Mouse (Mus musculus): ENCODE measurements around the gene Adamts9. TPM values are rescaled to one million over a fixed set of nuclear protein-coding genes. Genes with fewer than 3 reads are reported as not detected.

The Adamts9 gene
- polyA plus RNA-seq, 1 experiment = 12.4 TPM

DNA sequence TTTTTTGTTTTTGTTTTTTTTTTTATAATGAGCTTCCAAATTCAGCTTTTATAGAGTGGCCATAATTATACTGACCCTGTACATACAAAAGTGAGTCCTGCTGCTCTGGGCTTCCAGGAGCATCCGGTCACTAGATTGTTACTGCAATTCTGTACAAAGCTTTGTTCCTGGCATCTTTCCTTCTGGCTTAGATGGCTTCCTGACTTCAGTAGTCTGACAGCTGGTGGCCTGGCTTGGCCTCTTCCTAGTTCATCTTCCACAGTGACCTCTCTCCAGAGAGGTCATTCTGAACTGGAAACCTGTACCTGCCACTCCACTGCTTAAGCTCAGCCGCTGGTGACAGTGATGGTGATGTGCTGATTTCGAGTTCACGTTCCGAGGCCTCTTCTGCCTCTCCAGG is 217.2 kb downstream of the Adamts9 start:
- no peak for DNase-seq (ENCODE audit: low read depth)

- DNase-seq (ENCODE audit: low read depth) = no peak
These were observed 218.9 kb downstream of the Adamts9 start for GRCm38 (mm10) chr6:92724394-92724793.

Other genes starting within 250 kb of the Adamts9 start
- 4.2 and 5.4 TPM in 2 replicates for gene Prickle2, start 237.3 kb downstream of the Adamts9 start, polyA plus RNA-seq (2012; rRNA removed)
- 0.05 and 0.09 TPM in 2 replicates for gene A730049H05Rik, start 127.0 kb downstream of the Adamts9 start, polyA plus RNA-seq (2012; rRNA removed)
- gene Gm15737, start 74.1 kb downstream of the Adamts9 start, polyA plus RNA-seq (2012; rRNA removed) = 0.07 TPM in 1 of 2 replicates, not detected in the other